Mouse (Mus musculus) ES-E14 (cell line): Measurements from ENCODE around the gene Ckb.

ENCODE experiments used
- HCFC1 ChIP-seq: IDR thresholded peaks from 2 replicates; pipeline ENCODE4 v1.6.1; 2012; ENCODE audit warnings: low read length, inconsistent platforms, borderline replicate concordance; ENCODE audit not compliant: insufficient read depth
- ZNF384 ChIP-seq: IDR thresholded peaks from 2 replicates; pipeline ENCODE4 v1.6.1; 2012; ENCODE audit warnings: low read depth, low read length, inconsistent platforms

DNA sequence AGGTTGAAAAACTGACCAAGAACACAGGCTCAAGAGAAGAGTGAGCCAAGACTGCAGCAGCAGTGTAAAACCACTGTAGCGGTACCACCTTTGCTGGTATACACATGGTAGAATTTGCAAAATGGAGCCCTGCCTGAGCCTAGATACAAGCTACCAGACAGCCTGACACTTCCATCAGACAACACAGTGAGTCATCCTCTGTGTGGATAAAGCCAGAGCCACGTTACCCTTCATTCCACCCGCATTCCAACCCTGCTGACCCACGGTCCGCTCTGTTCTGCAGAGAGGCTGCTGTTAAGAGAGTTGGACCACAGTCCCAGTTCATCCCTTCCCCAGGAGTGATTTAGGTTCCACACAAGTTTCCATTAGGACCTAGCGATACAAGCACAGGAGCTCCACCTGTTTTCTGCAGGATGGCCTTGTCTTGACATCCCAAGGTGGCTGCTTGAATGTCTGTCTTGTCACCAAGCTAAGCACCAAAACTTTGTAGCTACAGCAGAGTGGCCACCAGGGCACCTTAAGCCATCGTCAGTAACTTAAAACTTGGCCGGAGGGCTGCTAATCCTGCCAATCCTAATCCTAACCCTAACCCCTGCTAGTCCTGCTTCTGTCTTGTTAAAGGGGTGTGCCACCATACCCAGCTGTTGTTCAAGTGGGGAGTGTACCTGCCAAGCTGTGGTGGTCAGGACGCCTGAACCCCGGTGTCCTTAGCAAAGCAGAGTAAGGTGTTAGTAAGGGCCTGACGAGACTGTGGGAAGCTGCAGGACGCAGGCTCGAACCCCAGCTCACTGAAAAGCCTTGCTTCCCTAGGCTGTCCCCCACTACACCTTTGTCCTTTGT lies 6.9 kb downstream of the Ckb start:
- no peak for TF ChIP-seq HCFC1
- no peak for TF ChIP-seq ZNF384
